Mouse (Mus musculus) heart, adult 2 months (tissue): Measurements from ENCODE around the gene Serpine1.

Experiments used
- CTCF ChIP-seq: fragments of 200-600 bp; IDR thresholded peaks from 2 replicates; pipeline ENCODE4 v1.8.1; 2022; ENCODE audit warnings: antibody characterized with exemption, mild to moderate bottlenecking, moderate library complexity
- EP300 ChIP-seq: fragments of 200-500 bp; IDR thresholded peaks from 2 replicates; pipeline ENCODE4 v1.6.1; 2011; ENCODE audit warnings: low read depth, low read length, control low read depth; ENCODE audit not compliant: insufficient read depth
- POLR2A ChIP-seq: fragments of 200-500 bp; IDR thresholded peaks from 2 replicates; pipeline ENCODE4 v1.6.1; 2011; ENCODE audit warnings: mild to moderate bottlenecking, low read depth, low read length, control low read depth; ENCODE audit not compliant: insufficient read depth

DNA sequence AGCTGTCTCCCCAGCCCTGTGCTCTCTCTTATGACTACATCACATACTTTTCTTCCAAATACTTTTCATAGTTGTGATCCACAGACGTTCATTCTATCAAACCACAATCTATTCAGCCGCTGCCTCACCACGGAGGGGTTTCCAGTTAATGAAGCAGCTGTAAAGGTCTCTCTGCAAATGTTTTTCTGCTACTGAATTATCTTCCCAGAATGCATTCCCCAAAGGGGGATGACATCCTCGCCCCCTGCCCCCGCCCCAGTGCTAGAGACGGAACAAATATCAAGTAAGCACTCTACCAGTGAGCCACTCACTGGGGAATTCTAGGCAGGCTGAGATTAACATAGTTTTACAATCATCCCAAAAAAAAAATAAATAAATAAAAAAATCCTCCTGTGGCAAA, 36.0 kb upstream of the Serpine1 start:
- TF ChIP-seq CTCF, result no peak
- no peak for TF ChIP-seq EP300
- no peak for TF ChIP-seq POLR2A
